Mouse (Mus musculus) erythroblast, adult 5-6 weeks (primary cell): ENCODE measurements around the gene Foxj3. TPM values are rescaled to one million over a fixed set of nuclear protein-coding genes. Genes with fewer than 3 reads are reported as not detected.

Experiments used
- ATAC-seq: replicated peaks from 2 replicates; pipeline ENCODE4 v1.8.0; 2016; ENCODE audit warnings: moderate number of reproducible peaks, mild to moderate bottlenecking, moderate TSS enrichment, inconsistent platforms; ENCODE audit not compliant: poor library complexity, low FRiP score, severe bottlenecking
- total RNA-seq, 2 experiments: library from RNA; stranded (forward) in 1 of 2; stranded (reverse) in 1 of 2; fragments of 150-400 nt in 1 of 2; fragments of 200-764, 138-1000 nt in 1 of 2; gene quantifications; 2 replicates each; pipeline versions ENCODE4 v1.2.3 to v1.2.4; 2015 to 2017; ENCODE audit warnings: low replicate concordance in 2 of 2

Gene Foxj3
- total RNA-seq, 2 experiments from 2014 or later: 15.9 to 16.1 TPM

DNA sequence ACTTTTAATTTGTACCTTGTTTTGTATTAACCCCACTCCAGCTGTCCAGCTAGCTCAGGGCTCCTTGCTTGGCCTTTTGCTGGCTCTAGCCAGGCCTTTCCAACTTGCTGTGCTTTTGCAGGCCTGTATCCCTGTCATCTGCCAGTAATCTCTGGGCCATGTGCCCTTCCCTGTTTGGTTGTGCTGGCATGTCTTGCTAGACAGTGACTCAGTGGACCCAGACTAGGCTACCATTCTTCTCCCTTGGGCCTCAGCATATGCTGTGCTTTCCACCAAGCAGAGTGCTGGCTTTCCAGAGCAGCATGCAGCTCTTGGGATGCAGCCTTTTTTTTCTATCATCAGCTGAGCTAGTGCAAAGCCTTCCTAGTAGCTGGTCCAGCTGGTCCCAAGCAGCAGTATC is 26.3 kb downstream of the Foxj3 start:
- no peak for ATAC-seq

DNA sequence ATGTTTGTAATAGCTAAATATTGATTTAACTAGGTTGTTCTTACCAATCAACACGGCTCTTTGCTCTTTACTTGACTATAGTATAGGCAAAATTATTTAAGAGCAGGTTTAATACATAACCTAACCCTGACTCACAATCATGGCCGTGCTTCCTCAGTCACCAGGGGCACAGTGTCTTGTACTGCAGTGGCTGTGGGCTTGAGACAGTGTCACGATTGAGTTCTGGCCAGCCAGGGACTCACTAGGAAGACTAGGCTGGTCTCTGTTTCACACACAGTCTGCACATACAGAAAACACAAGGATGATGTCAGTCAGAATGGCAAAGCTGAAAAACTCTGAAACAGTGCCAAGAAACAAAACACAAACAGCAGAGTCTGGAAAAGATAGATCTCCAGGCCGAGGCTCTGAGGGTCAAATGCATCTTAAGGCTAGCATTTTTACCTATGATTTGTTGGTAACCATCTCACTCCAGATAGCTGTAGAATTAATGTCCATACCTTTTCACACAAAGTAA is 29.6 kb downstream of the Foxj3 start:
- ATAC-seq: no peak

DNA sequence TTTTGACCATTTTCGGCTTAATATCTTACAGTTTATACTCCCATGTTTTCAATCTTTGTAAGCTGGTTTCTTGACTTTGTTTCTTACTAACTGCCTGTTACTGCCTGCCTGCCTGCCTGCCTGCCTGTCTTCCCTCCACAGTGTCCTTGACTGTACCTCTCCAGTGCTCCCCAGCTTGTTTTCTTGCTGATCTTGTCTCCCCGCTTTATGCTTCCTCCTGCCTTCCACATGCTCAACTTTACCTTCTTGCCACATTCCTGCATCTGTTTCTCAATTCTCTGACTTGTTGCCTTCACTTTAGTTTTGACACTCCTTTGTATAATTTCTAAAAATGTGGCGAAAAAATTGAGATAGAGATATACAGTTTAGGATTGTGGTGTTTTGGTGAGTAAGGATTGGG is 35.9 kb downstream of the Foxj3 start:
- ATAC-seq: no peak

DNA sequence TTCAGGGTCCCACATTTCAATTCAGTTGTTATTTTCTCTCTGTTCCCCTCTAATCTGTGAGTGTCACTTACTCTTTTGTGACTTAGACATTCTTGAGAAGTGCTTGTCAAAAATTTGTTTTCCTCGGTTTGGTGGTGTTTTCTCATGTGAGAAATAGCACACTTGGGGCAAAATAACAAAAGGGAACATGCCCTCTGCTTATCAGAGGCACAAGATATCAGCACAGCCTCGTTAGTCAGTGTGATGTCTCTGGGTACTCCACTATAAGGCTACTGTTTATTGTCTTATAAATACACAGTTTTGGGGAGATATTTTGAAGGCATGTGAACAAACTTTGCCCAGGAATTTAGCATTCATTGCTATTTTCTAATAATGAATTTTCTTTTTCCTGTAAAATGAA is 37.7 kb downstream of the Foxj3 start:
- no peak for ATAC-seq

DNA sequence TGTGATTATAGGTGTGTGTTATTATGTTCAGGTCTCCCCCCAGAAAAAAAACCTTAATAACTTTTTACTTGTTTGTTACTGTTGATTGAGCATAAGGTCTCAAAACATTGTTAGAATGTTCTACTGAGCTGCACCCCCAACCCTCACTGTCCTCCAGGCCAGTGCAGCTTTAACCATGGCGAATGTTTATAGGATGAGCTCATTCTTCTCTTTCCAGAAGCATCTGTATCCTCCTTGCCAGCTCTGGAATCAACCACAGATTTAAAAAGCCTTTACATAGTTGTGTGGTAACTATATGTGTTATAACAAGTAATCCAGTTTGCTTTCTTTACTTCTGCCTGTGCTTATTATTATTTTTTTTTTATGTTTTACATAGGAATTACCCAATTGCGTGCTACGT is 38.7 kb downstream of the Foxj3 start:
- no peak for ATAC-seq

DNA sequence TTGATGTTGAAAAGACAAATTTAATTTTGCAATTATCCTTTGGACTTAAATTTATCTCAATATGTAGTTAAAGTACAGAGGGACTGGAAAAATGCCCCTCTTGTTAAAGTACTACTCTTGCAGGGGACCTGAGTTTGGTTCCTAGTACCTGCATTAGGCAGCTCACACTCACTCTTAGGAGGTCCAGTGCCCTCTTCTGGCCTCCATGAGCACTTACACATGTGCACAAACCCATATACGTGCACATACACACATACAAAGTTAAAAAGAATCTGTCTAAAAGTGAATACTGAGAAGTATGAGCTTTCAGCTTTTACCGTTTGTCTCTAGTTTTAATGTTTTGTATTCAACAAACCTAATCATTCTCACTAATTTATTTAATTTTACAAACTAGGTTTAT is 51.2 kb downstream of the Foxj3 start:
- ATAC-seq: no peak

DNA sequence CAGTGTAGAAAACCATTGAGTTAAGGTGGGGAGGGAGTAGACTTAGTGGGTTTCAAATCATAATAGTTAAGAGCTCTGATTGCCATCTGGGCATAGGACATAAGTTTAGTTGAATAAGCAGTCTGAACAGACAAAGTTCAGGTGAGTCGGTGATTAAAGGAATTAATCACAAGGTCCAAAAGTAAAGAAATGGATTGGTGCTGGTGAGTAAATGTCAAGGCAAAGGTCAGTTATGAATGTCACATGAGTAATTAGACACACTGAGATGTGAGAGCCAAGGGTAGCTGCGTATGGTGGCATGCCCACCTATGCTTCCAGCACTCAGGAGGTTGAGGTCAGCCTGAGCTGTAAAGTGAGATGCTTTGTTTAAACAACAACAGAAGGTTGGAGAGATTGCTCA is 52.6 kb downstream of the Foxj3 start:
- no peak for ATAC-seq

DNA sequence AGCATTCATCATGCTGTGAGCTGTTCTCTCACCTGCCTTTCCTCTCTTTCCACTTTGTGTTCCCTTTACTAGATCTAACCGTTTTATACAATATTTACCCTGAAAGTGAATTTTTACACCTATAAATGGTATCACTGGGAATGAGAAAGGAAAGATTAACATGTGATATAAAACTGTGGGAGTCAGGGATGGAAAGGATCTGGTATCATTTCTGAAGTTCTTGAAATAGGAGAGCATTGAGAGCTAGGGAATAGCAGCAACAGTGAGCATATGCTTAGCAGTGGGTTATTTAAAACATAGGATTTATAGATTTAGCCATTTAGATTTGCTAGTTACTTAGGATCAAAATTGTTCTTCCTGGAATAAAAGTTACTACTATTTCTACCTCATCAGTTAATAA is 53.2 kb downstream of the Foxj3 start:
- no peak for ATAC-seq

DNA sequence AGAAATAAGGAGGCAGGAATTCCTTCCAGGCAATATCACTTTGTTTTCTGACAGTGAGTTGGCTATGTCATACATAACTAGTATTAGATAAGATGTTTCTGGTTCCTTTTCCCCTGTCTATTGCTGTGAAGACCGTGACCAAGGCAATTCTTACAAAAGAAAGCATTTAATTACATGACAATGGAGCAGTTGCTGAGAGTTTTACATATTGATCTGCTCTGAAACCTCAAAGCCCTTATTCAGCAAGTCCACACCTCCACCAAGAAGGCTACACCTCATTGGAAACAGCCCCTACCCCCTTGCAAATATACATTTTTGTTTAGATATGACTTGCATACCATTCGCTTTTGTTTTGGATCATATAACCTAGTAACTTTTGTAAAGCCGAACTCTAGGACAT is 55.7 kb downstream of the Foxj3 start:
- ATAC-seq: no peak

DNA sequence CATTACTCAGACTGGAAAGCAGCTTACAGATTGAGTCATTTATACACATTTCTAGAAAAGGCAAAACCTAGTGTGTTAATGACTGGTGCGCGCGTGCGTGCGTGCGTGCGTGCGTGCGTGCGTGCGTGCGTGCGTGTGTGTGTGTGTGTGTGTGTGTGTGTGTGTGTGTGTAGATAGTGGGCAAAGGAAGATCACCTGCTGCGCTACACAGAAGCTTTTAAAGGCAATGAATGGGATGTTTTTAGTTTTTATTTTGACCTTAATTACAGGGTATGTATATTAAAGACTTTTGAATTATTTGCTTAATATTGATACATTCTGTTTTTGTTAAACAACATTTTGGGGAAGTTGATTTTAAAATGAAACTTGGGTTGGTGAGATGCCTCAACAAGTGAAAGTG is 57.5 kb downstream of the Foxj3 start:
- no peak for ATAC-seq

DNA sequence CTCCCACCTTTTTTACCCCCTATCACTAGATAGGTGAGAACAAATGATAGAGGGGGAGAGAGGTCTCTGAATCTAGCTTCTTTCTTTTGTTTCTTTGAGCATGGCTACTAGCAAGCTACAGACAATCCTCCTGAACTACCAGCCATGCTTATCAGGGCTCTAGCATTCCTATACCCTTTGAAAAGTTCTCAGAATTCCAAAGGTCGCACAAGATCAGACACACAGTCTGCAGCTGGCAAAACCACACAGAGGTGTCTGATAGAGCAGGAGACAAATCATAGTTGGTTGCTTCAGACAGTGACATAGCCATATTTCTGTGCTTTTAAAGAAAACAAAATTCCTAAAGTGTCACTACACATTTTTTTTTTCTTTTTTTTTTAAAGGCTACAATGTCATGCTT is 62.8 kb downstream of the Foxj3 start:
- no peak for ATAC-seq

DNA sequence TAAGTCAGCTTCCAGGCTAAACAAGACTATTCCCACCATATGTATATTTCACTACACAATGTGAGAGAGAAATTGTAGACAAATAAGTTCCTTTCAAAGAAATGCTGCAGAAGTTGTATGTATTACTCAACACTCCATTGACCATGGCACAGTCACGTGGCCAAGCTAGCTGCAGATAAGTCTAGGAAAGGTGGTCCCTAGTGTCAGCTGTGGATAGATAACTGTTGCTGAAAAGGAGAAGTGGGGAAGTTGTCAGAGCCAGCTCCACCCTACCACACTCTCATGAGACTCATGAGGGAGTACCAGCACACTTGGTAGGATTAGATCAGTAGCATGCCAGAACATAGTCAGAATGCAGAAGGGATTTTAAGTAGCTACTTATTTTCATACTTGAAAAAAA is 72.7 kb downstream of the Foxj3 start:
- no peak for ATAC-seq

DNA sequence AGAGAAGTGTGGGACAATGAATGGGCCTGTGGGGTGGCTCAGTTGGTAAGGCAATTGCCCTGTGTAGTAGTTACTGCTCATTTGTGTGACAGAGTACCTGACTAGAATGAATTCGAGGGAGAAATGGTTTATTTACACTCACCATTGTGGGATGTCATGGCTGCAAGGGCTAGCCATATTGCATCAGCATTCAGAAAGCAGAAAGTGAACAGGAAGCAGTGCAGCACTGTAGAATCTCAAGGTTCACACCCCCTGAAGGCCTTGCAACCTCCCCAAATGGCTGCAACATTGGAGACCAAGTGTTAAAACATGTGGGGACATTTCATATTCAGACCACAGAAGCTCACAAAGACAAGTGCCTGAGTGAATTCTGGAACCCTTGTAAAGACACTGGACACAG is 77.3 kb downstream of the Foxj3 start:
- no peak for ATAC-seq

DNA sequence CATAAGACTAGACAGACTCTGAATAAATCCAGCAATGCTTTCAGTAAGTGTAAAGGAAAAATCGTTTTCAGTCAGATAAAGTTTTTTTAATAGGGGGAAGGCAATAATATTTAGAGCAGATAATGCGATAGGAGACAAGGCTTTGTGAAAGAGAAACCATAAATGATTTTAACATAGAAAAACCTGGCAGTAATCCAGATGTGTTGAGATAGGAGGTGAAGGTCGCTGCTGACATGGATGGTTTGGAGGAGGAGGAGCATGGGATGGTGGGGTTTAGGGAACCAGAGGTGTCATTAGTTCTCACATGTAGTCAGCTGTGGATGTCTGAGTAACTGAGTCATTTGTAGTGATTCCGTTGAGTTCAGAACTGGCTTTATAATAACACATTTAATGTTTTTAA is 77.9 kb downstream of the Foxj3 start:
- ATAC-seq: no peak

DNA sequence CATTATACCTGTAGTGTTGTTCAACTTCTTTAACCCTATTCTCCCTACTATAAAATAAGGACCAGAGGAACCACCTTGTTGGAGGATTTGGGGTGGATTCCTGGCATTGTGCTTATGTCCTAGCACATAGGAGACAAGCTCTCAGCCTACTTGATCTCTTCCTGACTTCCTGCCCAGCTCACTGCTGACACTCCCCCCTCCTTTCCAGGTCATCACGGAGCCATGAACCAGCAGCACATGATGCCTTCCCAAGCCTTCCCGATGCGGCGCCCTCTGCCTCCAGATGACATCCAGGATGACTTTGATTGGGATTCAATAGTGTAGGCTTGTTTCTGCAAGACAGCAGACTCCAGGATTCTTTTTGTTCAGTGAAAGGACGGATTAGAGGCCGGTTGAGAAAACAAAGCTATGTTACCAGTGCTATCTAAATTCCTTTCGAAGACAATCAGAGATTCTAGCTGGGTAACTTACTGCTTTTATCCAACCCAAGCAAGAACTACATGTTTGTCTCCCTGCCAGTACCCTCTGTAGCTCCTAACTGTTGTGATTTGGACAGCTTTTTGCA is 89.4 kb downstream of the Foxj3 start:
- ATAC-seq: no peak

DNA sequence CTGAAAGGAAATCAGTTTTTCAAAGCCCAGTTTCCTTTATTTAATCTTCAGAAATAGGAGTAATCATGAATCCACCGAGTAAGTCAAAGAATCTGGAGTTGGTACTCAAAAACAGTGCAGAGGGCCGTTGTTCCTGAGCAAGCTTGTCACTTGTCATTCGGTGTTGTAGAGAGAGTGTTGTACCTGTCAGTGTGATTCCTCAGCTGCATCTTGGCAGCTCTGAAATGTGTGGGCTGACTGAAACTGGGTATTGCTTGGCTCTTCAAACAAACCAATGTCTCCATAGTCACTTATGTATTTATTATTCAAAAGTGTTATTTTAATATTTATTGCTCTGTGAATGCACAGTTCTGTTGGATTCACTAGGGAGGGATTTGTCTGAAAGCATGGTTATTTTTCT is 90.1 kb downstream of the Foxj3 start:
- ATAC-seq: no peak

DNA sequence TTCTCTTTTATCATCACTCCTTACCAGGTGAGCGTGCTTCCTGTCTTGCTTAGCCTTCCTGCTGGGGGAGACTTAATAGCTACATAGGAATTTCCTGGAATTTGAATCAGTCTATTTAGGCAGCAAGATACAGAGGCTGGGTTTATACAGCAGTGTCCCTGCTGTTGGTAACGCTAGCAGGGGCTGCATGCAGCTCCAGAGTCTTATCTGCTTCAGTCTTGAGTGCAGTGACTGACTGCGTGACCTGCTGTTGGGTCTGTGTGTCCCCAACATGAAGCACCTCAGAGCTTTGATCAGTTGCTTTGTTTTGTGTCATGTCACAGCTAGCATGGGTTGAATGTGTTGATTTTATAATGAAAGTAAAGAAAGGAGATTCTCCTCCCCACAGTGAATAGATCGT is 90.5 kb downstream of the Foxj3 start:
- no peak for ATAC-seq

DNA sequence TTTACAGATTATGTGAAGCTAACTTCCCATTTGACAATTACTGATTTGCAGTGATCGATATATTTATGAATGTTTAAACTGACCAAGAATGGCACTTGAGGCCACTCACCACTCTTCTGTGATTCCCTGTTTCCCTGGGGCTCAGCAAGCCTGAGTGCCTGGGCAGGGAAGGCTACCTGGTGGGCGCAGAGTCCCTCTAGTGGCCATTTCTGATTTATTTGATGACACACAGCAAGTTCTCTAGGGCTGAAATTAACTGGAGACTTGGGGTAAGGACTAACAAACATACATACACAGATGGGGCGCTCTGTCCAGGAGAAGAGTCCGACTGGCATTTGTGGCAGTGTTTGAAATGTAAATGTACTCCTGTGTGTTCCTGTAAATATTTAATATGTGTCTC is 91.6 kb downstream of the Foxj3 start:
- 0 out of 2 replicates have a peak, but pooled peaks have one; percentile 52 for ATAC-seq

DNA sequence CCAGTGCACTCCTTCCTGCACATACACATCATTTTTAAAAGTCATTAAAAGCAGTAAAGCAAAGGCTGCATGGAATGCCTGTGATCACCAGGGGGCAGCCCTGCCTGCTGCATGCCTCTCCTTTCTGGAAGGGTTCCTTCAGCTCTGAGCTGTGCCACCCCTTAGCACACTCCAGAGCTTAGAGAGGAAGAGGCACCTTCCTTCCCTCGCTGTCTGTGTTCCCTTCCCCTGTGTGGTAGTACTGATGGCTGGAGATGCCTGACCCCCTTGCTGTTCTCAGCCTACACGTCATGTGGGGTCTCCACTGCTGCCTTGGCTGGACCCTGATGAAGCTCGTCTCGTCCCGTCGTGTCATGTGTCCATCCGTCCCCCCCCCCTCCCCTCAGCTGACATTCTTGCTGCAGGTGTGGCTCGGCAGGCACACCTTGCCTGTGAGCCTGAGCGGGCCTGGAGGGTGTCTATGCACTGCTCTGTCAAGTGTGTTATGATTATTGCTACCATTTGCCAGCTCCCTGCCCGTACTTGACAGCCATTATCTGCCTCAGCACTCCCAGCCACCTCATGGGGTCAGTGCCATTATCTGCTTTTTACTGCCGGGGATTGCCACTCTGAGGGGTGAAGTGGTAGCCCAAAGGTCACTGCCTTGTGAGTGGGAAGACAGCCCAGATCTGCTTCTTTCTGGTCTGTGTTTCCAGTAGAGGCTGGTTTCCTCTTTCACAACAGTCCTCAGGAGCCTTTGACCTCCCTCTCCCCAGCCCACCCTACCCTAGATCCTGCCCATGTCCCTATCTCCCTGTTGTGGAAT is 94.5 kb downstream of the Foxj3 start:
- no peak for ATAC-seq

DNA sequence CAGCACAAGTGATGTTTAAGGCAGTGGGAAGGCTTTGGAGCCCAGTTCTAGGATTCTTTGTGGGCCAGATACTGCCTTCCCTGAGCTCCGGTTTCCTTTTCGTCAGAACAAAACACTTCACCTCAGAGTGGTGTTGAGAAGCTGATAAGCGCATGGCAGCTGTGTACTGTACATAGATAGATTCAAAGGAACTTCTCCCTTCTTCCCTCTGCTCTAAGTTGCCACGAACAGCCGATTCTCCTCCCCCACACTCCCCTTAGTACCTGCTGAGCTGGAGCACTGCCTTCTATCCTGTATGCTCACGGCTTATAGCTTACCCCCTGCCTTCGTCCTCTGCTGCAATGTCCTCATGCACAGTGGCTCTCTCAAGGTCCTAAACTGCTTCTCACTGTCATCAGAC is 95.9 kb downstream of the Foxj3 start:
- ATAC-seq: no peak

DNA sequence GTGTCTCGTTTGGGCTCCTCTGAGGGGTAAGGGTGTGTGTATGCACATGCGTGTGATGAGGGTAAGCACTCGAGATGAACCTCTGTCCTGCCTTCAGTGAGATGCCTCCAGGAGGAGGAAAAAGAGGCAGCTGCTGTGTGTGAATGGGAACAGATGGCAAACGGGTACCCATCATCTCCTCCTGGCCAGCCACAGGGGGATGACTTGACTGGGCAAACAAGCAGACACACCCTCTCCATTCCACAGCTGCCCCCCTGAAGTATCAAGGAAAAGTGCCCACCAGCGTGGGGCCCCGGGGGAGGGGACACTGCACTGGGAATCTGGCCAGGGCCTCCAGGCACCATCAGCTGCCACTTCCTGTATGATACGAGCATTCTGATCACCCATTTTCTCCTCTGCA is 96.5 kb downstream of the Foxj3 start:
- no peak for ATAC-seq

DNA sequence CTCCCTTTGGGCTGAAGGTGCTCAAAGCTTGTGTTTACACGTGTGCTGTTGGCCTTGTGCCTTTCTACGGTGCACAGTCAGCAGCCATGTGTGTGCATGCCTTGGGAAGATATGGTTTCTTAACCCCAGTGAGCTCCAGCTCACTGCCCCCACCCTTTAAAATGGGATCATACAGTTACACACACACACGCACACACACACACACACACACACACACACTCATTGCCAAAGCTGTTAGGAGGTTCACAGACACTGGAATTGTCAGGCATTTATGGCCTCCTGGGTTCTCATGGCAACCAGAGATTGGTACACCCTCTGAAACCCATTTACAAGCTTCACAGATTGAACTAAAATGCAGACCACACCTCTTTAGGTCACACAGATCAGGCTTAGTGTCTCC is 97.1 kb downstream of the Foxj3 start:
- ATAC-seq: no peak
